Comparison of ENCODE assay signal across 8 mouse cellular contexts in the genomic region with DNA sequence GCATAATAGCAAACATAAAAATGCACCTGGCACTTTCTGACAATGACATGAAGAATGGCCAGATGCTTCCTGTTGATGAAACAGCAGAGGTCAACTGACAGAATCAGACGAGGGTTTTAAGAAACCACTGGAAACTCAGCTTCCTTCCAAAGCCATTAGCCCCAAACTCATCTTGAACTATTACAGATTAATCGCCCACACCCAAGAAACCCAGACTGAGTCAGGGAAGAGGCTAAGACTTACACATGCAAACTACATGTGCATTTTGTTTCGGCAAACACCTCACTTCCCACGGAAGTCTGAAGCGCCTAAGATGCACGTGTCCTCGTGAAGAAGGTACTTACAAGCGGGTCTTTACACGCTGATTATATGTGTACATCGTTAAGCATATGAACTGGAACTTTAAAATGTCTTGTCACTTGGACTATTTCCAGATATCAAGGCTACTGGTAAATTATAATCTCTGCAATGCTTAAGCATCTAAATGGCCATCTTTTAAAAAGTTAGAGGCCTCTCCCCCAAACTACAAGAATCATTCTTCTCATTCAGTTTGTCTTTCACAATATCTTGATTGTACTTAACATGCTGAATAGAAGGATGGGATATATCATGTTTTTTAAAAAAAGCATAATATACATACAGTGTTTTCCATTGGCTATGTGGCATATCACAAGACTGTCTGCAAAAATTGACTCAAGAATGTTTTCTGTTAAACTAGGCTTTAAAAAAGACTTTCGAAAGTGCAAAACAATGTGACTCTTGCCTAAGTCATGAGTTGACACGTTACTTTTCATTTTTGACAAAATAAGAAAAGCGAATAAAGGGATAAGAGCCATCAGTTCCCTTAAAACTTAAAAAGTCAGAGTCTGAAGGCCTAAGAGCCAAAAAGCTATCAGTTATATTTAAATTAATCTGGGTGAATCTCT. TPM values are rescaled to one million over a fixed set of nuclear protein-coding genes. Genes with fewer than 3 reads are reported as not detected.
A peak's percentile ranks its signal among the peaks of the same experiment; 100 is the strongest.
DNase-seq lines count a peak whose midpoint lies in the region; ATAC-seq and TF ChIP-seq lines count a peak whose summit lies in the region.

No protein-coding gene starts in this region.

- peak overlapping the region; percentile 99; the same call in 1 of the 2 replicates for H3K9ac ChIP-seq in heart, adult 2 months (ENCODE audit: low read depth, low read length)
- H3K9ac ChIP-seq in embryonic facial prominence, embryonic 15.5 days, result peak overlapping the region; percentile 97
- peak overlapping the region; percentile 100 for H3K9ac ChIP-seq in limb, embryonic 13.5 days
- peak overlapping the region; percentile 99 for H3K9ac ChIP-seq in stomach, embryonic 14.5 days (replicated peaks; ENCODE audit: low read depth, low read length)

- H3K36me3 ChIP-seq in heart, adult 2 months (ENCODE audit: control insufficient read depth, insufficient read depth, low read length), result peaks cover 23% of the 10 kb centered on the region
- peaks cover 8% of the 10 kb centered on the region for H3K36me3 ChIP-seq in C2C12 (ENCODE audit: control insufficient read depth, insufficient read depth)
- H3K36me3 ChIP-seq in embryonic facial prominence, embryonic 15.5 days, result peaks cover 5% of the 10 kb centered on the region; the same call in 1 of the 2 replicates
- H3K36me3 ChIP-seq in limb, embryonic 13.5 days, result peaks cover 12% of the 10 kb centered on the region
- 0 out of 2 replicates have a peak, but pooled peaks cover 4% of the 10 kb centered on the region for H3K36me3 ChIP-seq in stomach, embryonic 14.5 days (ENCODE audit: control insufficient read depth, insufficient read depth, low read length)

- peak overlapping the region; percentile 35 for H3ac ChIP-seq in C2C12 (ENCODE audit: control insufficient read depth, insufficient read length, low read depth)

- 32% methylated on average over 13 of the region's 13 CpGs for WGBS in heart, adult 2 months
- 57% methylated on average over 13 of the region's 13 CpGs for WGBS in embryonic facial prominence, embryonic 15.5 days
- WGBS in limb, embryonic 13.5 days, result 61% methylated on average over 13 of the region's 13 CpGs
- WGBS in stomach, embryonic 14.5 days, result 55% methylated on average over 13 of the region's 13 CpGs

- intact Hi-C loops in heart, adult 2 months (cut with DNase I), result loop anchor here (5.0 kb wide), 1 partner anchor 259 kb away; a partner anchor contains a TSS
- intact Hi-C loops in heart, postnatal 14 days (cut with DNase I), result loop anchor here (2.0 kb wide), 1 partner anchor 33 kb away; a partner anchor contains a TSS

- no peaks in the 10 kb centered on the region for H3K9me3 ChIP-seq in embryonic facial prominence, embryonic 15.5 days (replicated peaks)
- no peaks in the 10 kb centered on the region for H3K9me3 ChIP-seq in limb, embryonic 13.5 days
- H3K9me3 ChIP-seq in stomach, embryonic 14.5 days (ENCODE audit: control insufficient read depth, low read depth, low read length), result no peaks in the 10 kb centered on the region

- H3K27ac ChIP-seq in heart, adult 2 months, result peak overlapping the region; percentile 100
- H3K27ac ChIP-seq in embryonic facial prominence, embryonic 15.5 days (replicated peaks), result peak overlapping the region; percentile 100
- H3K27ac ChIP-seq in limb, embryonic 13.5 days, result no peak overlapping the region
- H3K27ac ChIP-seq in stomach, embryonic 14.5 days (ENCODE audit: low read length), result peak overlapping the region; percentile 100; the same call in 1 of the 2 replicates

- H3K27me3 ChIP-seq in heart, adult 2 months (ENCODE audit: control insufficient read depth, insufficient read depth, low read length), result no peaks in the 10 kb centered on the region
- no peaks in the 10 kb centered on the region for H3K27me3 ChIP-seq in C2C12 (ENCODE audit: control insufficient read depth, insufficient read depth, insufficient read length)
- H3K27me3 ChIP-seq in embryonic facial prominence, embryonic 15.5 days, result no peaks in the 10 kb centered on the region
- no peaks in the 10 kb centered on the region for H3K27me3 ChIP-seq in limb, embryonic 13.5 days
- no peaks in the 10 kb centered on the region for H3K27me3 ChIP-seq in stomach, embryonic 14.5 days (ENCODE audit: control insufficient read depth, insufficient read depth, low read length)

- peaks cover 87% of the 10 kb centered on the region for H3K79me3 ChIP-seq in C2C12 (ENCODE audit: low read depth)

- no peak for ATAC-seq in embryonic facial prominence, embryonic 15.5 days (ENCODE audit: insufficient number of reproducible peaks, low FRiP score, low TSS enrichment, low read depth)
- no peak for ATAC-seq in limb, embryonic 13.5 days (ENCODE audit: low FRiP score, low read depth)
- no peak for ATAC-seq in stomach, embryonic 14.5 days (ENCODE audit: insufficient number of reproducible peaks, insufficient read depth, low FRiP score, low read depth)

- H3K4me2 ChIP-seq in embryonic facial prominence, embryonic 15.5 days (replicated peaks), result peak overlapping the region; percentile 67
- H3K4me2 ChIP-seq in limb, embryonic 13.5 days (replicated peaks), result peak overlapping the region; percentile 77
- peak overlapping the region; percentile 76 for H3K4me2 ChIP-seq in stomach, embryonic 14.5 days (replicated peaks; ENCODE audit: low read depth, low read length)

- no peak for TF ChIP-seq EP300 in heart, adult 2 months (IDR thresholded peaks at IDR 0.05; ENCODE audit: insufficient read depth, low read depth, low read length)

- peaks cover 7% of the 10 kb centered on the region for H3K4me1 ChIP-seq in heart, adult 2 months (ENCODE audit: control insufficient read depth, insufficient read depth, low read length)
- H3K4me1 ChIP-seq in embryonic facial prominence, embryonic 15.5 days, result peaks cover 20% of the 10 kb centered on the region
- H3K4me1 ChIP-seq in limb, embryonic 13.5 days, result peaks cover 29% of the 10 kb centered on the region
- H3K4me1 ChIP-seq in stomach, embryonic 14.5 days (ENCODE audit: control insufficient read depth, insufficient read depth, low read length), result peaks cover 12% of the 10 kb centered on the region

- no peak for DNase-seq in heart, adult 2 months
- DNase-seq in heart, postnatal 14 days, result no peak
- no peak for DNase-seq in urinary bladder, adult 18-20 months (ENCODE audit: low spot score in 2 of 2)
- DNase-seq in left cerebral cortex, adult 9 months (ENCODE audit: low spot score in 2 of 2), result no peak

- no peak for TF ChIP-seq CTCF in heart, adult 2 months (IDR thresholded peaks at IDR 0.05)
- TF ChIP-seq CTCF in C2C12 (IDR thresholded peaks at IDR 0.05; ENCODE audit: control insufficient read depth, insufficient read depth, insufficient read length), result no peak

- H3K4me3 ChIP-seq in heart, adult 2 months, result peak overlapping the region; percentile 91
- peak overlapping the region; percentile 81 for H3K4me3 ChIP-seq in C2C12 (ENCODE audit: insufficient read depth, poor library complexity, severe bottlenecking)
- H3K4me3 ChIP-seq in embryonic facial prominence, embryonic 15.5 days (replicated peaks), result peak overlapping the region; percentile 66
- H3K4me3 ChIP-seq in limb, embryonic 13.5 days, result peak overlapping the region; percentile 93
- peak overlapping the region; percentile 96 for H3K4me3 ChIP-seq in stomach, embryonic 14.5 days (ENCODE audit: low read depth, low read length)

- H3K79me2 ChIP-seq in heart, adult 2 months (replicated peaks; ENCODE audit: control insufficient read depth, insufficient read depth, low read length), result peaks cover 5% of the 10 kb centered on the region
- H3K79me2 ChIP-seq in C2C12 (ENCODE audit: control insufficient read depth, insufficient read depth), result peaks cover 100% of the 10 kb centered on the region

- no peak for TF ChIP-seq POLR2A in heart, adult 2 months (IDR thresholded peaks at IDR 0.05; ENCODE audit: insufficient read depth, low read depth, low read length)

TF ChIP-seq in C2C12, 6 proteins besides CTCF, POLR2A, EP300 and RAD21:
- TF ChIP-seq CEBPB (IDR thresholded peaks at IDR 0.05; ENCODE audit: low read depth) (no peak), MYOG (IDR thresholded peaks at IDR 0.05; ENCODE audit: control insufficient read depth, extremely low read depth, insufficient read length) (no peak), USF1 (IDR thresholded peaks at IDR 0.05; ENCODE audit: low read depth) (no peak), MAX (IDR thresholded peaks at IDR 0.05) (no peak), FOSL1 (IDR thresholded peaks at IDR 0.05; ENCODE audit: insufficient read depth, low read length, poor library complexity, severe bottlenecking) (no peak), MYOD1 (IDR thresholded peaks at IDR 0.05; ENCODE audit: control insufficient read depth, insufficient read length, low read depth) (no peak)

RNA-seq across cellular contexts. Expression of a gene that starts 2.6 kb away (rescaled TPM):
- 10 to 100 TPM; 10.6 to 13.1 TPM for total RNA-seq in heart, adult 2 months (2021)
- polyA plus RNA-seq in heart, adult 2 months (2012; rRNA removed), result 5.8 and 9.7 TPM in 2 replicates
- 10 to 100 TPM; 14.2 to 17.4 TPM for total RNA-seq in heart, postnatal 14 days (2021)
- 13.5 TPM for polyA plus RNA-seq in C2C12 (2012; fragmentation: generic; extraction: Trizol)
- polyA plus RNA-seq in embryonic facial prominence, embryonic 15.5 days (2015; fragmentation: Nextera tagmentation; extraction: Ambion mirVana), result 41.3 and 41.6 TPM in 2 replicates
- 68.2 and 69.6 TPM in 2 replicates for polyA plus RNA-seq in limb, embryonic 13.5 days (2015; fragmentation: Nextera tagmentation; extraction: Ambion mirVana)
- polyA plus RNA-seq in stomach, embryonic 14.5 days (2014; fragmentation: Nextera tagmentation; extraction: Ambion mirVana), result 45.9 and 51.1 TPM in 2 replicates

RNA-seq across cellular contexts. Expression of a gene that starts 33.5 kb away (rescaled TPM):
- total RNA-seq in heart, adult 2 months (2021), result 10 to 100 TPM; 27.4 to 28.4 TPM
- polyA plus RNA-seq in heart, adult 2 months (2012; rRNA removed), result 11.1 and 18.9 TPM in 2 replicates
- total RNA-seq in heart, postnatal 14 days (2021), result 10 to 100 TPM; 29.3 to 31.9 TPM
- 13.8 TPM for polyA plus RNA-seq in C2C12 (2012; fragmentation: generic; extraction: Trizol)
- polyA plus RNA-seq in embryonic facial prominence, embryonic 15.5 days (2015; fragmentation: Nextera tagmentation; extraction: Ambion mirVana), result 38.9 and 41.5 TPM in 2 replicates
- 36.6 and 38.6 TPM in 2 replicates for polyA plus RNA-seq in limb, embryonic 13.5 days (2015; fragmentation: Nextera tagmentation; extraction: Ambion mirVana)
- 40.3 and 41.8 TPM in 2 replicates for polyA plus RNA-seq in stomach, embryonic 14.5 days (2014; fragmentation: Nextera tagmentation; extraction: Ambion mirVana)

RNA-seq across cellular contexts. Expression of a gene that starts 54.5 kb away (rescaled TPM):
- total RNA-seq in heart, adult 2 months (2021), result 1 to 10 TPM in 1 of 2 experiments, under 1 TPM in 1; 0.81 to 1.4 TPM
- polyA plus RNA-seq in heart, adult 2 months (2012; rRNA removed), result 2.3 and 3.3 TPM in 2 replicates
- 1 to 10 TPM; 2.6 to 3.2 TPM for total RNA-seq in heart, postnatal 14 days (2021)
- 0.13 TPM for polyA plus RNA-seq in C2C12 (2012; fragmentation: generic; extraction: Trizol)
- polyA plus RNA-seq in embryonic facial prominence, embryonic 15.5 days (2015; fragmentation: Nextera tagmentation; extraction: Ambion mirVana), result 129 and 142 TPM in 2 replicates
- polyA plus RNA-seq in limb, embryonic 13.5 days (2015; fragmentation: Nextera tagmentation; extraction: Ambion mirVana), result 3.9 and 5.0 TPM in 2 replicates
- 1.2 and 2.0 TPM in 2 replicates for polyA plus RNA-seq in stomach, embryonic 14.5 days (2014; fragmentation: Nextera tagmentation; extraction: Ambion mirVana)

Comparison
In these comparisons a context has a peak if more than half of its experiments do, and no peak if none do; other contexts are left out.
1. RNA of a gene that starts 54.5 kb away (polyA plus RNA-seq): 129 to 142 TPM in embryonic facial prominence, embryonic 15.5 days; 3.9 to 5.0 TPM in limb, embryonic 13.5 days, 2.3 to 3.3 TPM in heart, adult 2 months, 1.2 to 2.0 TPM in stomach, embryonic 14.5 days and 0.13 TPM in C2C12 (single experiment); every median in the first group is over 10 times any median in the second.
2. Peak in every context shown above with its lines, with median percentiles within 50 percentile points of each other: H3K4me3 ChIP-seq, H3K9ac ChIP-seq and H3K4me2 ChIP-seq.